Mouse (Mus musculus) splenic B cell, adult 2 months (primary cell): Measurements from ENCODE around the gene Pheta1.

Experiments
- DNase-seq: peaks from one replicate; pipeline ENCODE4 v3.0.0-alpha.2; 2011; ENCODE audit warnings: low read depth, low spot score
- H3K27me3 ChIP-seq: 2 replicates; pipeline ENCODE4 v1.6.1; 2012; ENCODE audit warnings: mild to moderate bottlenecking, low read length, moderate library complexity, mixed read lengths; ENCODE audit not compliant: control insufficient read depth, poor library complexity, insufficient read depth, severe bottlenecking
- H3K36me3 ChIP-seq: 2 replicates; pipeline ENCODE4 v1.6.1; 2012; ENCODE audit warnings: mild to moderate bottlenecking, low read length, moderate library complexity, mixed read lengths; ENCODE audit not compliant: control insufficient read depth, poor library complexity, insufficient read depth, severe bottlenecking

Pheta1 gene

DNA sequence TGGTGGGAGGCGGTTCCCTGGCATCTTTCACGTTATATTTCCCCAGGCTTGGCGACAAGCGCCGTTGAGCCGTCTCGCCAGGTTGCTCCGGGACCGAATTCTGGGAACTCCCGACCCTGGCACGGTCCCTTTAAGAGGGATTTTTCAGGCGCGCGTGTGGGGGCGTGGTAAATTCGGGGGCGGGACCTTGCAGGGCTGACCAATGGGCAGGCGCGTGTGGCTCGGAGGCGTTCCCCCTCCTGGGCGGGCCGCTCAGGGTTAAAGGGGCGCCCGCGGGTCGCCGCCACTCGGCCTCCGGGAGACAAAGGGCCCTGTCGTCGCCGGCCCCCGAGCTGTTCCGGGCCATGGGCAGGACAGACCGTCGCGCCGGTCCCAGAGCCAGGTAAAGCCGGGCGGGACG is at the start of gene Pheta1:
Pheta1 (plus strand) TSS at position 242 of the 400 bp plus-strand sequence.
- peak; percentile 91 for DNase-seq
- H3K36me3 ChIP-seq: no peaks in the 10 kb centered on the region
- H3K27me3 ChIP-seq: no peaks in the 10 kb centered on the region

GRCm38 (mm10) chr5:121807186-121807585 is 41.6 kb upstream of the Pheta1 start:
- no peak for DNase-seq
- no peaks in the 10 kb centered on the region for H3K27me3 ChIP-seq

GRCm38 (mm10) chr5:121808202-121808601 is 40.6 kb upstream of the Pheta1 start:
- DNase-seq: no peak
- no peaks in the 10 kb centered on the region for H3K27me3 ChIP-seq
- peaks cover 2% of the 10 kb centered on the region; the same call in 1 of the 2 replicates for H3K36me3 ChIP-seq

More at GRCm38 (mm10) chr5:121807186-121807585, 41.6 kb upstream of the Pheta1 start:
- H3K36me3 ChIP-seq: peaks cover 4% of the 10 kb centered on the region

- no peaks in the 10 kb centered on the region for H3K27me3 ChIP-seq
- no peak for DNase-seq
- H3K36me3 ChIP-seq: peaks cover 2% of the 10 kb centered on the region; the same call in 1 of the 2 replicates
These were observed 39.0 kb upstream of the Pheta1 start for GRCm38 (mm10) chr5:121809667-121810224.

DNA sequence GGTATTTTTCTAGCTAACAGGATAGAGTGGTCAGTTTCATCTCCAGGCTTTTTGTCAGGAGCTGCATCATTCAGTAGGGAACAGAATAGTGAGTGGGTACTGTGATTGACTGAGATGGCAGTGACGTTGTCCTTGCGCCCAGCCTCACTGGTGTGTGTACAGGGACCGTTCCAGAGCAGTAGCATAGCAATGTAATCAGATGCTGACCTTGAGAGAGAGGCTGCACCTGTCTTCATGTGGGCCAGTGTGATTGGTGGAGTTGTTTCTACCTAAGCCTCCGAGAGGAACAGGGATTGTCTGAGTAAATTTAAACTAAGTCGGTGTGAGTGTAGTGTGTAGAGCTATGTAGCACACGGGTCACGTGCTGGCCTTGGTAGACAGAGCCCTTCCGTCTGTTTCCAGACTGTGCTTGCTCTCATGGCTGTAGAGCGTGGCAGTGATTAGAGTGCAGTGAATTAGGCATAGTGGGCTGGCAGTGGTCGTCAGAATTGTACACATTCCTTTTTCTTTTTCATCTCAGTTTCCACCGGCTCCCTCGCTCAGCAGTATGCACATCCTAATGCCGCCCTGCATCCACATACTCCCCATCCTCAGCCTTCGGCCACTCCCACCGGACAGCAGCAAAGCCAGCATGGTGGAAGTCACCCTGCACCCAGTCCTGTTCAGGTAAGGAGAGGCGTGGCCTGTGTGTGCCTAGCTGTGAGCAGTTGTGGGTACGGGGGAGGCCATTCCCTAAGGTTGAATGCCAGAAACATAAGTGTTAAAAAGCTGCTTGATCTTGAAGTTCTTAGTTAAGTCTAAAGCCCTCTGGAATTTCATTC is 38.2 kb upstream of the Pheta1 start:
- DNase-seq: no peak
- H3K27me3 ChIP-seq: no peaks in the 10 kb centered on the region
- peaks cover 2% of the 10 kb centered on the region; the same call in 1 of the 2 replicates for H3K36me3 ChIP-seq

GRCm38 (mm10) chr5:121811485-121811931 is 37.3 kb upstream of the Pheta1 start:
- H3K36me3 ChIP-seq: peaks cover 5% of the 10 kb centered on the region
- no peaks in the 10 kb centered on the region for H3K27me3 ChIP-seq
- DNase-seq: peak; percentile 29

DNA sequence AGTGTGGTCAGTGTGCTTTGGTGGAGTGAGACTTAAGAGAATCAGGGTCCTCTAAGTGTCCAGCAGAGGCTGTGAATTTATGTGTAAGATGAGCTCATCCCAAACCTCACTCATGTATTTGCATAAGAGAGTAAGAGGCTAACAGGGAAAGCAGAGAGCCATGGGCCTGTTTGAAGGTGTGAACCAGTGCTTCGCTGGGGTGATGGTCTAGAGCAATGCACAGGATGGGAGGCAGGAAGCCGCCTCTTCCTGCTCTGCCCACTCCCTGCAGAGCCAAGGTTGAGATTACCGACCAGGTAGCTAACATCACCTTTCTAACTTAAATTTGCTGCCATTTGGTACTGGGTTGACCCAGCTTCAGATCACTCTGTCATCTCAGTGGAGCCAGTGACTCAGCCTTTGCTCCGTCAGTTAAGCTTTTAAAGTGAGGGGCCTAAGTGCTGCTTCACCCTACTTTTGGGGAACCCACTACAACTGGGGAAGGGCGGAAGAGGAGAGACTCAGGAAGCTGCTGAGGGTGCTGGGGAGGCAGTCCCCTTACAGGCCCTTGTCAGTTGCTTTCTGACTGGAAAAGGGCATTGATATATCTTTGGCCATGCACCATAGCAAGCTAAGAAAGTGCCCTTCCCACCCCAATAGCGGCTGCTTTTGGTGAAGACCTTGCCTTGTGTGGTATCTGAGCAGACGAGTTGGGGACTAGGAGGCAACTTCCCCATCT is 36.1 kb upstream of the Pheta1 start:
- Histone ChIP-seq H3K36me3 (peaks cover 11% of the 10 kb centered on the region), H3K27me3 (no peaks in the 10 kb centered on the region)
- no peak for DNase-seq

DNA sequence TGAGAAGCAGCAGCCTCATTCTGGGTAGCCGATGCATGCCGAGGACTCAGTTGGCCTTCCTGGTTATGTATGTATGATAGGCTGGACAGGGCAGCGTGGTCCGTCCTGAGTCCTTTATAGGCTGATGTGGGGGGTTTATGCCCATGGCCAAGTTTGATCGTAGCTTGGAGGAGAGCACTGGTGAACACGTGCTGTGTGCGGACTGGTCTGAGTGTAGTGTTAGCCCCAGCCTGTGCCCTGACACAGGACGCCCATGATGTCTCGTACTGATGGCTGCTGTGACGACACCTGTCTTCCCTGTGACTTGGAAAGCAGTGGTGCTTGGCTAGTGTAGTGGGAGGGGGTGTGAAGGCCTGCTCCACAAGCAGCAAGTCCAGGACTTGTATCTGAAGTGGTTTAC is 35.0 kb upstream of the Pheta1 start:
- Histone ChIP-seq H3K36me3 (peaks cover 15% of the 10 kb centered on the region), H3K27me3 (no peaks in the 10 kb centered on the region)
- no peak for DNase-seq

DNA sequence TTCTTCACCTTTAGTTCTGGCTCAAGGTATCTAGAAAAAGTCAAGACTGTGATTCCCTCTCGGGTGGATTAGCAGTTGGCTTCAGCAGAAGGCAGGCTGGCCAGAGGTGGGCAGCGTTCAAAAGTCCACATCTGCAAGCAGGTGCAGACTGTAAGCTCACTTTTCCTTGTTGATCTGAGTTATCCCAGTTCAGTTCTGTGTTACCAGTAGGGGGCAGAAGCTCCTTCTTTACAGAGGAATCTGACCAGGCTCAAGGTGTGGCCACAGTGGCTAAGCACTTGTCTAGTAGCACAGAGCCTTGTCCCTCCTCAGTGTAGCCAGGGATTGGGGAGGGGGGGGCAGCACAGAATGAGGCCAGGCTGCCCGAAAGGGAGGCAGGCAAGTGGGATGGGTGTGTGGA is 33.7 kb upstream of the Pheta1 start:
- H3K27me3 ChIP-seq: no peaks in the 10 kb centered on the region
- peaks cover 15% of the 10 kb centered on the region for H3K36me3 ChIP-seq
- peak; percentile 83 for DNase-seq

GRCm38 (mm10) chr5:121815867-121816380 is 32.9 kb upstream of the Pheta1 start:
- Histone ChIP-seq H3K36me3 (peaks cover 17% of the 10 kb centered on the region), H3K27me3 (no peaks in the 10 kb centered on the region)
- no peak for DNase-seq

- no peaks in the 10 kb centered on the region for H3K27me3 ChIP-seq
- DNase-seq: no peak
- H3K36me3 ChIP-seq: peaks cover 19% of the 10 kb centered on the region
These were observed 32.2 kb upstream of the Pheta1 start for GRCm38 (mm10) chr5:121816611-121817010.

GRCm38 (mm10) chr5:121817551-121817950 is 31.2 kb upstream of the Pheta1 start:
- DNase-seq: no peak
- Histone ChIP-seq H3K27me3 (no peaks in the 10 kb centered on the region), H3K36me3 (peaks cover 19% of the 10 kb centered on the region)

DNA sequence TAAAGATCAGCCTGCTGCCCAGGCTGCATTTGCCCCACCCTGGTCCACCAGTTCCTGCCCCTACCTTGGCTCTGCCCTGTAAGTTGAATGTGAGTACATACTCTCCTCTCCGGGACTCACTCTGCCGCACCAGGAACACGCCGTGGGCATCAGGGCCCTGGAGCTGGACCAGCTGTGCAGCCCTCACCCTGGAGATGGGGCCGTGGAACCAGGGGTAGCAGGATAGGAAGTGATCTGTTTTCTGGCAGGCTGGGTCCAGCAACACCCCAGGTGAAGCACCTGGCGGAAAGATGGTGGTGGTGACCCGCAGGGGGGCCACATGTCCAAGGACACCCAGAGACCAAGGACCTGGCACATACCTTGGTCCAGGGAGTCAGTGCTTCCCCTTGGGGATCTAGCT is 30.4 kb upstream of the Pheta1 start:
- peaks cover 22% of the 10 kb centered on the region for H3K36me3 ChIP-seq
- no peak for DNase-seq
- H3K27me3 ChIP-seq: no peaks in the 10 kb centered on the region

GRCm38 (mm10) chr5:121818862-121819261 is 29.9 kb upstream of the Pheta1 start:
- Histone ChIP-seq H3K36me3 (peaks cover 22% of the 10 kb centered on the region), H3K27me3 (no peaks in the 10 kb centered on the region)
- DNase-seq: no peak

DNA sequence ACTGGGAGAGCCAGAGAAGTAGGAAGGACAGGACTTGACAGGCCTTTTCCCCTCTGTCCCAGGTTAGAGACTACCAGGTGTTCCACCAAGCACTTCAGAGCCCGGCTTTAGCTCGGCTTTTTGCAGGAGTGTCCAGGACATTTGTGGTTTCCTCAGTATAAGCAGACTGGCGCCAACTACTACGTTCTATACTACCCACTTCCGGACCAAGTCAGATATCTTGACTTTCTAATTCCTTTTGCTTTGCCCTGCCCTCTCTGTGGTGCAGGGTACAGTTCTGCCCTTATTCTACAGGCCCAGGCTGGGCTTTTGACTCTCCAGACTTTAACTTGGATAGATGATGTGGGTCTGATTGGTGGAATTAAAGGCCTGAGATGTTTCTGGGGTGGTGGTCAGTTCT is 29.2 kb upstream of the Pheta1 start:
- Histone ChIP-seq H3K36me3 (peaks cover 22% of the 10 kb centered on the region), H3K27me3 (no peaks in the 10 kb centered on the region)
- DNase-seq: no peak
